Mouse (Mus musculus): ENCODE data around the gene Ubxn1. TPM values are rescaled to one million over a fixed set of nuclear protein-coding genes. Genes with fewer than 3 reads are reported as not detected.

The Ubxn1 gene
- total RNA-seq, 2 experiments from 2014 or later = 112 to 116 TPM

GRCm38 (mm10) chr19:8897865-8898495 lies 26.7 kb downstream of the Ubxn1 start, which contains the start of gene Ganab:
Gene Ganab, plus strand, starts transcription at chr19:8898071.
- peak; percentile 92 to 94 for DNase-seq (ENCODE audit: low spot score in 2 of 2)

- no peak for DNase-seq (ENCODE audit: low spot score in 2 of 2)
These were observed 27.3 kb downstream of the Ubxn1 start for GRCm38 (mm10) chr19:8898576-8898975.

GRCm38 (mm10) chr19:8899079-8899478 lies 27.8 kb downstream of the Ubxn1 start:
- DNase-seq (ENCODE audit: low spot score in 2 of 2) = no peak

GRCm38 (mm10) chr19:8903412-8903811 lies 32.1 kb downstream of the Ubxn1 start:
- no peak for DNase-seq (ENCODE audit: low spot score in 2 of 2)

DNA sequence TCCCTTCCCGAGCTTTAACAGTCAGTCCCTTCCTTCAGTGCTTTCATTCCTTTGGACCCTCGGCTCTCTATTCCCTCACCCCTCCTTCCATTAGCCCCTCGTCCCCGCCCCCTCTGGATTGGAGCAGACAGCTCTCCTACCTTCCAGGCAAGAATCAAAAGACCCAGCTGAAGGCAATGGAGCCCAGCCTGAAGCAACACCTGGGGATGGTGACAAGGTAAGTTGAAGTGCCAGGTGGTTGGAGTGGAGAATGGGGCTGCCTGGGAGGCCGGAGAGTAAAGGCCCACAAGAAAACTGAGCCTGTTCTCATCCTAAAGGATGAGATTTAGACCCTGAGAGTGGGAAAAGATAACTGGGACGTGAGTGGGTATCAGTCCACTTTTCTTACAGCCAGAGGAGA lies 37.2 kb downstream of the Ubxn1 start:
- no peak for DNase-seq (ENCODE audit: low spot score in 2 of 2)

GRCm38 (mm10) chr19:8911810-8912209 lies 40.5 kb downstream of the Ubxn1 start:
- no peak for DNase-seq (ENCODE audit: low spot score in 2 of 2)

- no peak for DNase-seq (ENCODE audit: low spot score in 2 of 2)
These were observed 42.9 kb downstream of the Ubxn1 start for GRCm38 (mm10) chr19:8914212-8914611.

GRCm38 (mm10) chr19:8919000-8919399 lies 47.7 kb downstream of the Ubxn1 start:
- no peak for DNase-seq (ENCODE audit: low spot score in 2 of 2)

GRCm38 (mm10) chr19:8919684-8920072 lies 48.4 kb downstream of the Ubxn1 start:
- DNase-seq (ENCODE audit: low spot score in 2 of 2) = no peak

DNA sequence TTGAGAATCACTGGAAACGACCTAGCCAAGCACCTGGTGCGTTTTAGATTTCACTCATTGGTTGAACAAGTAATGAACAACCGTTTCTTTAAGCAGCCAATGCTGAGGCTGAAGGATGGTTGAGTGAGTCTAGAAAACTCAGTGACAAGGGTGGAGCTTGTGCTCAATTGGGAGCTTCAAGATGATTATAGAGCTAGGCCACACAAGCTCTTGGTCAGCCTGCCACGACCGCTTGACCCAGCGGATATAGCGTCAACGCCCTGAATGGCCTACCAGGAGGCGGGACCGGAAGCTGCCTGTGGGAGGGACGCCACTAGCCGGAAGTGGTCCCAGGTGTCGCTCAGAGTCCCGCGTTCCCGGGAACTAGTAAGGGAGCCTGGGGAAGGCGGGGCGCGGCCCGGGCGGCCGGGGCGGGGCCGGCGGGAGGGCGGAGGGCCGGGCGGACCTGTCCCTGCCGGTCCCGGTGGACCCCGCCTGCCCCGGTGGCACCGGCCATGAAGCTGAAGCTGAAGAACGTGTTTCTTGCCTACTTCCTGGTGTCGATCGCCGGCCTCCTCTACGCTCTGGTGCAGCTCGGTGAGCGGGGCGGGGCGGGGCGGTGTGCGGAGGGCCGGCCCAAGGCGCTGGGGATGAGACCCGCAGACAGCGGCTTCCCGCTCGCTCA lies 48.9 kb downstream of the Ubxn1 start, which contains the start of gene B3gat3:
Gene B3gat3, plus strand, starts transcription at position 302 of the 664 bp plus-strand sequence.
- DNase-seq (ENCODE audit: low spot score in 2 of 2) = peak; percentile 90 to 92

GRCm38 (mm10) chr19:8920836-8921291 lies 49.6 kb downstream of the Ubxn1 start:
- DNase-seq (ENCODE audit: low spot score in 2 of 2) = no peak

GRCm38 (mm10) chr19:8921741-8922140 lies 50.4 kb downstream of the Ubxn1 start:
- no peak for DNase-seq (ENCODE audit: low spot score in 2 of 2)

Small RNA genes within 50 kb of the gene (microRNA-seq; reads per million reads assigned to microRNA genes)
- 0 to 0.45 reads per million in 2 experiments for gene Mir5136

Other genes with a start within 250 kb of the Ubxn1 start
- 100 to 1,000 TPM; 117 to 125 TPM for gene Chrm1, start 207.7 kb upstream of the Ubxn1 start, total RNA-seq (2021)
- gene Slc3a2, start 148.1 kb upstream of the Ubxn1 start, total RNA-seq (2021) = 100 to 1,000 TPM; 198 to 212 TPM
- 10 to 100 TPM; 52.6 to 53.3 TPM for gene Wdr74, start 135.7 kb upstream of the Ubxn1 start, total RNA-seq (2021)
- 1 to 10 TPM; 1.4 to 1.8 TPM for gene 1700092M07Rik, start 130.8 kb upstream of the Ubxn1 start, total RNA-seq (2021)
- gene Stx5a, start 130.1 kb upstream of the Ubxn1 start, total RNA-seq (2021) = 10 to 100 TPM; 61.9 to 64.8 TPM
- 10 to 100 TPM; 72.7 to 79.7 TPM for gene Nxf1, start 114.4 kb upstream of the Ubxn1 start, total RNA-seq (2021)
- 100 to 1,000 TPM in 1 of 2 experiments, 10 to 100 TPM in 1; 99.9 to 120 TPM for gene Tmem223, start 100.5 kb upstream of the Ubxn1 start, total RNA-seq (2021)
- gene Tmem179b, start 97.0 kb upstream of the Ubxn1 start, total RNA-seq (2021) = 1 to 10 TPM; 7.0 to 9.3 TPM
- gene Taf6l, start 85.1 kb upstream of the Ubxn1 start, total RNA-seq (2021) = 10 to 100 TPM; 18.2 to 19.0 TPM
- 100 to 1,000 TPM; 107 to 109 TPM for gene Polr2g, start 72.9 kb upstream of the Ubxn1 start, total RNA-seq (2021)
- gene Zbtb3, start 68.9 kb upstream of the Ubxn1 start, total RNA-seq (2021) = 1 to 10 TPM; 4.2 to 5.2 TPM
- gene Ttc9c, start 52.2 kb upstream of the Ubxn1 start, total RNA-seq (2021) = 10 to 100 TPM; 27.8 to 34.5 TPM
- 100 to 1,000 TPM; 112 to 115 TPM for gene Hnrnpul2, start 51.5 kb upstream of the Ubxn1 start, total RNA-seq (2021)
- 10 to 100 TPM in 1 of 2 experiments, not detected in 1; 15.9 TPM for gene AC129217.1, start 41.7 kb upstream of the Ubxn1 start, total RNA-seq (2021)
- gene Bscl2, start 34.0 kb upstream of the Ubxn1 start, total RNA-seq (2021) = 100 to 1,000 TPM; 105 to 115 TPM
- gene Gng3, start 32.3 kb upstream of the Ubxn1 start, total RNA-seq (2021) = 100 to 1,000 TPM; 291 to 295 TPM
- under 1 TPM; 0.66 to 0.78 TPM for gene Lrrn4cl, start 20.7 kb upstream of the Ubxn1 start, total RNA-seq (2021)
- 10 to 100 TPM; 32.1 to 37.5 TPM for gene Uqcc3, start 9.4 kb downstream of the Ubxn1 start, total RNA-seq (2021)
- 1 to 10 TPM; 4.8 to 9.8 TPM for gene Lbhd1, start 12.2 kb downstream of the Ubxn1 start, total RNA-seq (2021)
- gene Gm49403, start 12.4 kb downstream of the Ubxn1 start, total RNA-seq (2021) = not detected
- 10 to 100 TPM; 18.9 to 27.6 TPM for gene 1810009A15Rik, start 17.4 kb downstream of the Ubxn1 start, total RNA-seq (2021)
- 1 to 10 TPM; 3.8 to 4.6 TPM for gene Gm49416, start 17.4 kb downstream of the Ubxn1 start, total RNA-seq (2021)
- gene Ints5, start 21.5 kb downstream of the Ubxn1 start, total RNA-seq (2021) = 10 to 100 TPM; 24.6 to 25.0 TPM
- gene Ganab, start 26.6 kb downstream of the Ubxn1 start, total RNA-seq (2021) = 100 to 1,000 TPM; 103 to 111 TPM
- gene B3gat3, start 48.9 kb downstream of the Ubxn1 start, total RNA-seq (2021) = 100 to 1,000 TPM; 121 to 130 TPM
- 1 to 10 TPM; 2.3 to 2.4 TPM for gene Rom1, start 57.9 kb downstream of the Ubxn1 start, total RNA-seq (2021)
- gene Eml3, start 58.1 kb downstream of the Ubxn1 start, total RNA-seq (2021) = 10 to 100 TPM; 11.0 to 11.9 TPM
- 10 to 100 TPM; 60.6 to 67.9 TPM for gene Mta2, start 70.4 kb downstream of the Ubxn1 start, total RNA-seq (2021)
- gene Tut1, start 82.4 kb downstream of the Ubxn1 start, total RNA-seq (2021) = 10 to 100 TPM; 15.6 to 16.2 TPM
- 100 to 1,000 TPM; 283 to 287 TPM for gene Eef1g, start 95.5 kb downstream of the Ubxn1 start, total RNA-seq (2021)
- gene Ahnak, start 117.8 kb downstream of the Ubxn1 start, total RNA-seq (2021) = 10 to 100 TPM; 17.2 to 18.5 TPM
- not detected for gene Scgb1a1, start 216.5 kb downstream of the Ubxn1 start, total RNA-seq (2021)